Mouse (Mus musculus) lung, postnatal 36 days (tissue): Measurements from ENCODE around the gene Itpr1.

Source experiments
- DNase-seq: peaks from one replicate; pipeline ENCODE4 v3.0.0; 2022; ENCODE audit warnings: mixed read lengths

Gene Itpr1

DNA sequence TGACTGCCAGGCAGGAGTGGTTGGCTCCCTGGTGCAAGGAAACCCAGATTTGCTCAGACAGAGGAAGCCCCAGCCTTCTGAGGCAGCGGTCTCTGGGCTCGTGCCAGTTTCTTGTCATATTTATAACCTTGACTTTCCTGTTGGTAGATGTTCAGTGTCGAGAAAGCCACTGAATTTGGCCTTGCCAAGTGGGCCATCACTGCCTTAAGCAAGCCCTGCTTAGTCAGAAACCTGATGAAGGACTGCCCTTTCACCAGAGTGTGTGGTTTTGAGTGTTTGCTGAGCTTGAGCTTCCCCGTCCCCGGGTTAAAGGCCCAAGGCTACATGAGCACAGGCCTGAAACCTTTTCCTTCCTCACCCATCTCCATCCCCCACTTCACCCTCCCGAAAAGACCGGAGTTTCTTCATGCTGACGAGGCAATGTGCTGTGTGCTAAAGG, 263.9 kb downstream of the Itpr1 start:
- peak; percentile 76 for DNase-seq

DNA sequence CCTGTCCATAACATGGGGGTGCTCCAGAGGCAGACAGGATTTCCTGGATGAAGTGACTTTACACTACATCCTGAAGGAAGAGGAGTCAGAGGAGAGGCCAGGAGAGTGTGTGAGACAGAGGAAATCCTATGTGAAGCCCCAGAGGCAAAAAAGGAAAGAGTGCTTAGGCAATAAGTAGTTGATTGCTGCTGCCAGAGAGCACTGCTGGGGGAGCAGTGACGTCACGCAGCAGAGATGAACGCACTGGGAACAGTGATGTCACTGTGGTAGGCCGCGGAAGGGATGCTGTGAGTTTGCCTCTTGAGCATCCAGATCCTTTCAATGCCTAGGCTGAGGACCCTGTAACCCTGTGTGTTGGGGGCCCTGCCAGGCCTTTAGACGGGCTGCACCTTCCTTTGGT, 264.7 kb downstream of the Itpr1 start:
- DNase-seq: no peak

DNA sequence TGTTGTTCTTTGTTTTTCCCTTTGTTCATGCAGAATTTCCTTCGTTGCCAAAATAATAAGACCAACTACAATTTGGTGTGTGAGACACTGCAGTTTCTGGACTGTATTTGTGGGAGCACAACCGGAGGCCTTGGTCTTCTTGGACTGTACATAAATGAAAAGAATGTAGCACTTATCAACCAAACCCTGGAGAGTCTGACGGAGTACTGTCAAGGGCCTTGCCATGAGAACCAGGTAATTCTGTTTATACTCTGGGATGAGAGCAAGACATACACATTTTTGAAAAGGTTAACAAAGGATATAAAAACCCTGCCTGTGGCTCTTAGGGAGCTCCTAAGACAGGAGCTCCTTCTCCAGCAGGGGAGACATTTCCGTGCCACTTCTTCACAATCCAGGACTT, 268.3 kb downstream of the Itpr1 start:
- DNase-seq: no peak

DNA sequence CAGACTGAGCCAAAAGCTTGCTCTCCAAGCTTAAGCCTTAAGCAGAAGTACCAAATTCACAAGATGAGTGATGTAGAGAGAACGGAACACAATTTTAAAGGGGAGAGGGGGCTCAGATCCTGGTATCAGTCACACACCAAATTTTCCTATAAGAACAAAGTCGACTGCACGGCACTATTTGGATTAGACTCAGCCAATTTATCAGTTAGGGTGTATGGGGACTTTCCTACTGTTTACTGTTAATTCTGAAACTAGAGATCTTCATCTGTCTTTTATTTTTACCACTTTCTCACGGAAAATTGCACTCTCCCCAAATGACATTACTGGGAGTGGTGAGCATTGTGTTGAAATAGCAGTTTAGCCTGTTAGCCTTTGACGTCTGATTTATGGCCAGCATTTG, 269.6 kb downstream of the Itpr1 start:
- DNase-seq: no peak

DNA sequence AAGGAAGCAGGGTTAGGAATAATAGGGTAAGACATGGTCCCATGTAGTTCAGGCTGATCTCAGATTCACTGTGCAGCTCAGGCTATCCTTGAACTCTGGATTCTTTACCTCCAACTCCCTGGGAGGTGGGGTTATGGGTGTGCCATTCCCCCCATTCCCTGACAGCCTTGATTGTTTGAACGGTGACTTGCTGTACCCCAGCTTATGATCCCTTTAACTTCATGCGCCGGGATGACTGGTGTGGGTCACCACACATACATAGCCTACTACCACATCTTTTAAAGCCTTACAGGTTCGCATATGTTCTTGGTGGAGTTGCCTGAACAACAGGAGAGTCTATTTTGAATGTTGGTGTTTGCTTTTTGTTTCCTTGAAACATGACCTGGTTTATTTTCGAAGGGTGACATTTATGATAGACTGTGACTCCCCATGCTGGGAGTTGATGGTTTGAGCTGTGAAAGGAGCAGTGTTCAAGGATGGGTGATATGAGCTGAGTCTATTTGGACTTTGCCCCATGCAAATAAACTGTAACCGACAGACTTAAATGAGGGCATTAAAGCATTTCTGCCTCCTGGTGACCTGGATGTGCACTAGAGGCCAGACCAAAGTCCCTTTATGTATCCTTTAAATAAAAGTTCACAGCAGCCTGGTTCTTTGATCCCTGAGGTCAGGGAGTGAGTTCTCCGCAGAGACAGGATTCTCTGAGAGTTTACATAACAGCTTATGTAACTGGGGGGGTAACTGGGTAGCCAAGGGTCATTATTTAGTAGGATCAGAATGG, 273.5 kb downstream of the Itpr1 start:
- DNase-seq: no peak

DNA sequence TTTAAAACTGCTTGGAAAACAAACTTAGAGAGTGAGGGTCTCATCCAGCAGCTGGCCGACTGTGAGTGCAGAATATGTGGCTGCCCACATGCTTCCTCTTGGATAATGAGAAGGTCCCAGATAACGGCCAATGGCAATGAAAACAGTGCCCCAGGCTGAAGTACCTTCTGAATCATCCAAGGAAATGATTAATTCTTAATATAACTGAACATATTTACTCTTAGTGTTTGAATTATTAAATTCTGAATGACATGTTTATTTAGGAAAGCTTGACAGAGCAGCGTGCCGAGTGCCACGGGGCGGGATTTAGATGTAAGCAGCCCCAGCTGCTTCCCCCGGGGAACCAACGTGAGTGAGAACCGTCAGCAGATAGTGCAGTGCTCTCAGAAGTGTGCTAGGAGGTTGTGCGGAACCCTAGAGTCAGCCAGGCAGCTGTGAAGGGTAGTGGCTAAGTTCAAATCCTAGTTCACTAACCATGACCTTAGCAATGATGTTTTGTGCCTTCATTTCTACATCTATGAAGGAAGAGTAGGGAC, 274.5 kb downstream of the Itpr1 start:
- DNase-seq: peak; percentile 46

DNA sequence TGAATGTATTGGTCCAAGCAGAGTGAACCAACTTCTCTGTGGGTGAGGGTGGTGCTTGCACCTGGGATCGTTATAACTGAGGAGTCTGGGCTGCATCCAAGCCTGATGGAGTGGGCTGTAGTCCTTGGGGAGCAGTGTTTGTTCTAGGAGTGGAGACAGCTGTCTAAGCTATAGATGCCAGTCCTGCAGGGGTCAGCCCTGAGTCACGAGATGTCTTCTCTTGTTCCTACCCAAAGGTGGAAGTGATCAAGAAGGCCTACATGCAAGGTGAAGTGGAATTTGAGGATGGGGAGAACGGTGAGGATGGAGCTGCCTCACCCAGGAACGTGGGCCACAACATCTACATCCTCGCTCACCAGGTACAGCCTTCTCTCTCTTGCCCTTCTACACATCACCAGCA, 275.4 kb downstream of the Itpr1 start:
- DNase-seq: peak; percentile 59

DNA sequence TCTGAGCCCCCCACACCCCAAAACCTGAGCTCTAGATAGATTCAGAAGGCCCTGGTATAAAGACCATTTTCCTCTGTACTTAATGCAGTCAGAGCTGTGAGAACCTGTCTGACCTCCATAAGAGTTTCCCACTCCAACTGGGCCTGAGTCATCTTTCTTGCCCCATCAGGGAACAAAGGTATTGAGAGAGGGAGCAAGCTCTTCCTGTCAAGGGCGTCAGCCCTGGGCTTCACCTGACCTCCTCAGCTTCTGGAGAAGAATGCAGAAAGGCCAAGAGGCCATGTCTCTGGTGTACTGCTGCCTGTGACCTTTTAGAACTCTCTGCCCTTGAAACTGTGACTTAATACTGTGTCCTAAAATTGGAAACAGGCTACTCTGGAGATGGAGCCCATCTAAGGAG, 279.1 kb downstream of the Itpr1 start:
- DNase-seq: peak; percentile 30

DNA sequence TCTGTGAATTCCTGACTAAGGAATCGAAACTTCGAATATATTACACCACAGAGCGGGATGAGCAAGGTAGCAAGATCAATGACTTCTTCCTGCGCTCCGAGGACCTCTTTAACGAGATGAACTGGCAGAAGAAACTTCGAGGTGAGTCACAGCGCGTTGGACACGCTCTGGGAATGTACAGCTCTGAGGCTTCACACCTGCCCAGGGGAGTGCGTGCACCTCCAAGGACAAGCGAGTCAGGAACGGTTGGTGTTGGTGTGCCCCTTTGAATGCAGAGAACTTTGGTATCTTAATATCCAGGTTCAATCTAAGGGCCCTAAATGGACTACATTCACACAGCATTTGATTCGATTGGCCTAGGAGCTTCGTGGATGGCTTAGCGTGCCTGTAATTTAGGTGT, 280.9 kb downstream of the Itpr1 start:
- DNase-seq: no peak

DNA sequence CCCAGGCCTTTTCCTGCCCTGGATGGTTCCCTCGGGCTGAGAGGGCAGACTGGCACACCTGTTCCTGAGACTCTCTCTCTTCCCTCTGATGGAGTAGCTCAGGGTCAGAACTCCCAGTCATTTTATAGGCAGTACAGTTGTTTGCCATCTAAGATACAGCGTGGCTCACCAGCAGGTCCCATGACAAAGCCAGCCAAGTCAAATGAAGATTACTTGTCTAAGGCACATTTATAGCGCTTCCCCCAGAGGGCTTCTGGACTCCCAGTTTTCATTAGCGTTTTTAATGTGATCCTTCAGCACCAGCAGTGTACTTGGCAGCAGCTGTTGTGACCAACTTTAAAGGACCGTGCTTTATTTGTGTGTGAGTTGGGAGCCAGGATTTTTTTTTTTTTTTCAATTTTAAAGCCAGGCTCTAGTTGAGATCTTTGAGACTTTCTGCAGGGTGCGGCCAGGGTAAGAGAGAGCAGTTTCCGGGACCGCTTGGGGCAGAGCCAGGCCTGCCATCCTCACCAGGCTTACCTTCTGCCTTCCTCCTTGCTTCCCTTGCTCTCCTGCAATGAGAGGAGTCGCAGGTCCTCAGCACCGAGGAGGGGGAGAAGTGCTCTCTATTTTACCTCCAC, 281.4 kb downstream of the Itpr1 start:
- DNase-seq: no peak

DNA sequence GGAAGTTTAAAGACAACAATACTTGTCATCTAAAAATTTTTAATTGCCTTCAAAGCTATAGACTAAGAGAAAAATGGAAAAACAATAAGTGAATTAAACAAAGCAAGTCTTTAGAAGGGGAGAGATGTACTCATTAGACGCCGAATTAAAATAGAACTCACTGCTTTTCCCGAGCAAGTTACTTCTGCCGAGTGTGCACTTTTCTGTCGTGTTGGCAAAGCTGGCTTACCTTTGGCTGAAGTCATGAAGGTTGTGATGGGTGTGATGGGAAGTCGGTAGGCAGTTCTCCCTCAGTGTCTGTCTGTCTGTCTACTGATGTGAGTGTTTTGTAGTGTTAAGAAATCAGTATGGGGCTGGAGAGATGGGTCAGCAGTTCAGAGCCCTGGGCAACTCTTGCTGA, 282.1 kb downstream of the Itpr1 start:
- DNase-seq: no peak

DNA sequence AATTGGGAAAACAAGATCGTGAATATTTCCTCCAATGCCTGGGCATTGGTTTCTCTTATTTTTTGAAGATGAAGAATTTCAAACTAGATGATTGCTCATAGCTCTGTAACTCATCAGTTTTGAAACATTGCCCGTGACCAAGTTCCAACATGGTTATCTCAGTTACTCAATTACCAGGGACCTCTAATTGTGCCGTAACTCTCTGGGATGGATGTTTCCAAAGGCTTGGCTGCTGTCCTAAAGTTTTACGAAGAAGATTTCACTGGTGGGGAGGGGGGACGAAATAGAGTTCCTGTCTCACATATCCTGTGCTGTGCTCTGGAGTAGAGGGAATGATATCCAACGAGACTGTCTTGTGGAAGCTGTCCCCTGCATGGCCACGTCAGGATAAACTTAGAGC, 285.2 kb downstream of the Itpr1 start:
- DNase-seq: no peak

DNA sequence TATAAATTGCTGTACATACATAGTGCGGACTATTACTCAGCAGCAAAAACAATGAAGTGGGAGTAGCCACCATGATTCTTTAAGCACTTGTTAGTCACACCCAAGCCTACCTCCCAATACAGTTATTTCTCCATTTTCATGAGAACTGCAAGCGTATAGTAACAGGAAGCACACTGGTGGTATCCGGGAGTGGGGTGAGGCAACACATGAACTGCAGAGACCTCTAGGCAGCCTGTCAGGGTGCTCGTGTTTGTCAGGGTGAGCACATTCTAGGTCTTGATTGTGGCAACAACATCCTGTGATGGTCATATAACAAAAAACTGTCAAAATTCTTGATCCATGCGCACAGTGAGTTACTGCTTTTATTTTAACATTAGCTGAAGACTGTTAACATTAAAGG, 290.8 kb downstream of the Itpr1 start:
- DNase-seq: peak; percentile 69

DNA sequence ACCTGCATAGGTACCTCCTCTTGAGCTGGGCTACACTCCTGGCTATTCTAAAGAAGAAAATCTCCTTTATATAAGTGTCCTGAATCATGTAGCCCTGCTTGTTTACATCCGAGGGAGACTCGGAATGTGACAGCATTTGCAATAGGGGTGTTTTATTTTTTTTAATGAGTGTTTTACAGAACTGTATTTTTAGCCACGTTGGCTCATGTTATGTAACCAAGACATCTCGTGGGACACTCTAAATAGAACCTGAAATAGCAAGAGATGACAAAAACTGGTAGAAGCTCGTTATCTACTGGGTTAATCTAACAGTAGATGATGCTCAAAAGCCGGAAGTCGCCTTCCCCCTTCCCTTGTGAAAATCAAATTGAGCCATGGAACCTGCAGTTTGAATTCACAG, 291.8 kb downstream of the Itpr1 start:
- no peak for DNase-seq

DNA sequence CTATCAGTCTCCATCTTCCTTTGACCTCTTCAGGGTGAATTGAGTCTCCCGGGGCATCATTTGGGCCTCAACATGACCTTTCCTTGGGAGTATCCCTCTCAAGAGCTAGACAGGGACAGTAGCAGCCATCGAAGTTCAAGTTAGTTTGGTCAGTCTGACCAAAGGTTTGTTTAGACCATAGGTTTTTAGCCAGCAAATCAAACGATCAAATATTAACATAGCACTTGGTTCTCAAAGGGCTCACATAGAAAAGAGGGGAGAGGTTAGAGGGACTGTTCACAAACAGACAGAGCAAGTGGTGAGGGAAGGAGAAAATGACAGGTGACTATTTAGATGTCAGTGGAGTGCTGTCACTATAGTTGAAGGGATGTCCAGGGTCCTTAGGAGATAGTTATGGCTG, 293.3 kb downstream of the Itpr1 start:
- no peak for DNase-seq

DNA sequence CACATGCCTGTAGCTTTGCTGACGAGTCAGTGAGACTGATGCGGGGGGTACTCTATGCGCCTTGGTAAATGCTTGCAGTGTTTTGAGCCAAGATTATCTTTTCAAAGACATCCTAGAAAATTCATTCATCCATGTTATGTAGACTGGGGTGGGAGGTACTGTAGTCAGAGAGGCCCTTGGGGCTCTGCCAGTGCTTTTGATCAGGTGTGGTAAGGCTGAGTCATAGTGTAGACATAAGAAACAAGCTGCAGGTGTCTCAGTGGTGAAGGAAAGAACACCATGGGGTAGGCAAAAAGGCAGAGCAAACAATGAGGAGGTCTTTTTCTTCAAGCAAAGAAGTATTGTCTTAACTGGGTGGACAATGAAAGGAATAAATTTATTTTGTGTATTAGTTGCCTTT, 294.4 kb downstream of the Itpr1 start:
- peak; percentile 70 for DNase-seq

DNA sequence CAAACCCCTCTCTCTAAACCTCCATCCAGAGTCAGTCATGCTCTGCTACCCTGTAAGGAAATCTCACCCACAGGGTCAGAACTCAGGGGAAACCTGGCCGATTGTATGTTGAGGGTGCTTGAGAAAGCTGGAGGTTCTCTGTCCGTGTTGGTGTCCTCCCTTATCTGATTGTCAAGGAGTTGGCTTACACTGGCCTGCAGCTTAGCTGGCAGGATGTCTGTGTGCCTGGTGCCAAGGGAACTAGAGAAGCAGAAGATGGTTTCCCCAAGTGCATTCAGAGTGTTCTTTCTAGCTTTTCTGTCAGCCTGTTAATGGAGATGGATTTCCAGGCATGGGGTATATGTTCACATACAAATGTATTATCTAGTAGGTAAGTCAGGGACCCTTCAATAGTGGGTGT, 296.4 kb downstream of the Itpr1 start:
- DNase-seq: no peak

DNA sequence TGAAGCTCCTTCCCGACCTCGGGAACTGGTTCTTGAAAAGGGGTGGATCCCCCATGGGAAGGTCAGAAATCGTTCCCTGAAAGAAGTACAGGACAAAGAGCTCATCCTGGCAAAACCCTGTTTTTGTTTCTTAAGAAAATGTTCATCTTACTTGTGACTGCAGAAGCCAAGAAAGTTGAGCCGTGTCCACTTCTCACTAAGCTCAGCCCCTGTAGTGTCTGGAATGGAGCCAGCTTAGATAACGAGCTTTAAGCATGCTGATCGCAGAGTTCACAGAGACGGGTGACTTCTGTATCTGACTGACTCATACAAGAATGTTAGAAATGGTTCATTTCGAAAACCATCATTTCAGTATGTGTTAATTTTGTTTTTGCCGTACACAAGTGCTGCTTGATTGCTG, 297.2 kb downstream of the Itpr1 start:
- DNase-seq: peak; percentile 61

DNA sequence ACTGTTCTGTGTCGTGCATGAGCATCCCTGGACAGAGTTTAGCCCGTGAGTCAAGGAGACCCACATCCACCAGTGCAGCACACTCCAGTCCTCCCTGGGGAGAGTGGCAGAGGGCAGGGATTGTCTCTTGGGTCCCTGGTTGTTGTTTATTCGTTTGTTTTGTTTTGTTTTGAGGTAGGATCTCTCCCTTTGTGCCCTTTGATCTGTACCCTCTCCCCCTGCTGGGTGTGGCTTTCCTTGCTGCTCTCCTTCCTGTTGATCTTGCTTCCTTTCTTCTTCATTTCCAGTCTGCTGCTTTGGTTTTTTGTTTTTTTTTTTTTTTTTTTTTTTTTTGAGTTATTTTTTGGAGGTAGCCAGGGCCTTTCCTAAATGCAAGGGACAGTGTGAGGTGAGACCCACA, 299.2 kb downstream of the Itpr1 start:
- DNase-seq: no peak

DNA sequence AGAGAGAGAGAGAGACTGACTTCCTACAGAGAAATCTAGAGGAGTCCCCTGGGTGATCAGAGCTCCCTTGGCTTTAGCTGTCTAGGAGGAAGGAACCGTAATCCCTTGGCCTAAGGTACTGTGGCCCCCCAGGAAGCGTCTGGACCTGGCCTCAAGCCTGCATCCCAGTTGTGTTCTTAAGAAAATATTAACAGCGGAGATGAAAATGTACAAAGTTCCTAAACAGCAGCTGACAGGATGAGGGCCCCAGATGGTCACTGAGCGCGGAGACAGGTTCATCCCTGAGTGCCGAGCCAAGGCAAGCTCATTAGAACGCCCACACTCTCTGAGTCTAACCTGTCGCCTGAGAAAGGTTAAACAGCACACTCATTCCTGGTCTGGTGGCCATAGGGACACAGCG, 300.1 kb downstream of the Itpr1 start:
- no peak for DNase-seq

DNA sequence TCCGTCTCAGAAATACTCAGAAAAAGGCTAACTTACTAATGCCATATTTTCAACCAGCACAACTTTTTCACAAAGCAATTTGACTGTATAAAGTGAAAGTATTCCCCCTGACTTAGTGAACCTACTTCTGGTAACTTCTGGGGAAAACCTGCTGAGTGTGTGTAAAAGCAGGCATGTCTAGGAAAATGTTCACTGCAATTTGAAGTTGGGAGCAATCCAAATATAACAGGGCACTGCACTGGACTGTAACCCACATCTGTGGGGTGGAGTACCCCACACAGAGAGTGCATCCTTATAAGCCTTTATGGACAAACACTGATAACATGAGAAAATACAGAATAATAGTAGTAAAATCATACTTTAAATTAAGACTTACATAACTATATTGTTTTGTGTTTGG, 303.4 kb downstream of the Itpr1 start:
- DNase-seq: no peak

DNA sequence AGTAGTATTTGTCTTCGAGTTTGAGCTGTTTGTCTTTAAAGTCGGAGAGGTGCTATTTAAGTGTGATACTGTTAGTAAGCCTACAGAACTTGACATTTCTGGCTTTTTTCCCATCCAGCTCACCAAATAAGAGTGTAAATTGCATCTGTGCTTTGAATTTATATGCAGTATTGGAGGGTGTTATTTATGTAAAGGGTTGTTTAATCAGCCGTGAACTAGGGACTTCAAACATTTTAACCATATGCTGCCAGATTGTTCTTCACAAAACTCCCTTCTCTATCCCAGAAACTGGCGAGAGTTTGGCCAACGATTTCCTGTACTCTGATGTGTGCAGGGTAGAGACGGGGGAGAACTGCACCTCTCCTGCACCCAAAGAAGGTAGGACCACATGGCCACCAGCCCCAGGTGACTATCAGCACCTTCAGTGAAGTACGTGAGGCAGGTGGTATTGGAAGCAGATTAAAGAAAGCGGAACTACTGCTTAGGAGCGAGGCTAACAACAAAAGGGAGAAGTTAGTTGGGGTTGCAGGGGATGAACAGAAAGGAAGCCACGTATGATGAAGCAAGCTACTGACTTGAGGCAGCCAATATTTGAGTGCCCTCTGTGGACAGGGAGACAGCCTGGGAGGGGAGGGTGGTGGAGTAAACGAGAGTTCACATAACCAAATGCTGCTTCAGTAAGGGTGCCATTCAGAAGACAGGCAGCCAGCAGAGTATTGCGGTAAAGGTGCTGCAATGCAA, 304.5 kb downstream of the Itpr1 start:
- peak; percentile 51 for DNase-seq

DNA sequence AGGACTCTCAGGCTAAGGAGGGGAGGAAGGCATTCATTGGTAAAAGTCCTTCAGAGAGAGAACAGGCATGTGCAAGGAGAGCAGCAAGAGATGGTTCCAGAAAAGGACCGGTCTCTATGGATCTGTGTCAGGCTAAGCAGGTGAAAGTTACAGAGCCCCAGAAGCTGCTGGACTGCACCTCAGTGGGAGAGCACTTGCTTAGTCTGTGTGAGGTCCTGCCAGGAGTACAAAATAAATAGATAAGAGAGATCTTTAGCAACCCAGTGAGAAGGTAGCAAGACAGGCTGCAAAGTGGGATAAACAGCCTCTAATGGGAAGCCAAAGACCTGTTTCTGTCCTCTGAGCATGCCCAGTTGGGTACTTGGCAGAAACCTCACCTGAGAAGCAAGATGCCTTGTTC, 305.1 kb downstream of the Itpr1 start:
- DNase-seq: no peak

DNA sequence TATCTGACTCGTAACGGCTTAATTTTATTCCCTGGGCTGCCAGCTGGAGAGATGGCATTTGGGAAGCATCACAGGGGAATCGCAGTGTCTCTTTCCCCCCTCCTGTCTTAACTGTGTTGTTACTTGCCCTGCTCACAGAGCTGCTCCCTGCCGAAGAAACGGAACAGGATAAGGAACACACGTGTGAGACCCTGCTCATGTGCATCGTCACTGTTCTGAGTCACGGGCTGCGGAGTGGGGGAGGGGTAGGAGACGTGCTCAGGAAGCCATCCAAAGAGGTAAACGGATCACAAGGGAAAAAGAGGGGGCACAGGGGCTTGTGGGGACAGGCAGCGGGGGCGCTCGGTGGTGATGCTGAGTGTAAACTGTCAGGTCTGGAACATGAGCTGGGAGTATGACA, 305.7 kb downstream of the Itpr1 start:
- no peak for DNase-seq
